9 mouse cellular contexts compared by ENCODE assay signal in genomic region chr3:27345526-27345925, GRCm38 (mm10). TPM values are rescaled to one million over a fixed set of nuclear protein-coding genes. Genes with fewer than 3 reads are reported as not detected.
DNase-seq lines count a peak whose midpoint lies in the region; ATAC-seq lines count a peak whose summit lies in the region.
"Had no signal": no experiment of that assay in that cellular context is flagged by ENCODE, and none has a peak within 500 bp of the region (broad histone marks: within the 10 kb centered on the region; RNA-seq: fewer than 3 reads in every experiment).

No protein-coding gene starts in this region.

- H3K9ac ChIP-seq in midbrain, embryonic 11.5 days (ENCODE audit: low read length): no peak overlapping the region

- WGBS in midbrain, embryonic 11.5 days: 50% methylated on average over 6 of the region's 6 CpGs

- no peak overlapping the region for H3K4me3 ChIP-seq in midbrain, embryonic 11.5 days (ENCODE audit: low read depth, low read length)
- H3K4me3 ChIP-seq: megakaryocyte, embryonic 14.5 days had no signal

- no peaks in the 10 kb centered on the region for H3K9me3 ChIP-seq in midbrain, embryonic 11.5 days (ENCODE audit: control insufficient read depth, low read length)
- H3K9me3 ChIP-seq: megakaryocyte, embryonic 14.5 days had no signal

- ATAC-seq in granulocyte monocyte progenitor cell, adult 5-6 weeks (replicated peaks; ENCODE audit: poor library complexity, severe bottlenecking): peak; percentile 100
- ATAC-seq in midbrain, embryonic 11.5 days (ENCODE audit: low FRiP score): no peak

- H3K36me3 ChIP-seq in midbrain, embryonic 11.5 days (ENCODE audit: control insufficient read depth, insufficient read depth, low read length): no peaks in the 10 kb centered on the region

- peak; percentile 23 for DNase-seq in ovary, postnatal 36 days (ENCODE audit: low spot score)
- DNase-seq in ovary, postnatal 10 days (ENCODE audit: low spot score): no peak
- DNase-seq in adrenal gland, adult 8-10 months: peak; percentile 31
- DNase-seq in lung, postnatal 10 days: peak; percentile 79
- DNase-seq in testis, postnatal 10 days (ENCODE audit: low spot score): peak; percentile 68
- DNase-seq in layer of hippocampus, postnatal 36 days: no peak
- DNase-seq in midbrain, embryonic 11.5 days (ENCODE audit: low spot score, missing footprints): no peak

- no peaks in the 10 kb centered on the region for H3K27me3 ChIP-seq in midbrain, embryonic 11.5 days (ENCODE audit: control insufficient read depth, insufficient read depth, low read length)

- no peaks in the 10 kb centered on the region for H3K4me1 ChIP-seq in midbrain, embryonic 11.5 days (ENCODE audit: control insufficient read depth, insufficient read depth, low read length)
- H3K4me1 ChIP-seq: megakaryocyte, embryonic 14.5 days had no signal

- H3K27ac ChIP-seq in midbrain, embryonic 11.5 days (ENCODE audit: low read depth, low read length): no peak overlapping the region

- no peak overlapping the region for H3K4me2 ChIP-seq in midbrain, embryonic 11.5 days

RNA-seq across cellular contexts. Expression of gene Ghsr, which starts 25.6 kb away (rescaled TPM):
- total RNA-seq in adrenal gland, adult 8-10 months (2022): under 1 TPM in 1 of 4 experiments, not detected in 3; 0.06 TPM
- total RNA-seq in granulocyte monocyte progenitor cell, adult 5-6 weeks (2014; fragmentation: Nextera tagmentation): not detected in 2 replicates
- total RNA-seq in granulocyte monocyte progenitor cell, adult 5-6 weeks (2017): not detected in 2 replicates
- total RNA-seq in layer of hippocampus, postnatal 36 days (2021): 1 to 10 TPM; 1.1 to 1.3 TPM
- polyA plus RNA-seq in midbrain, embryonic 11.5 days (2014; fragmentation: Nextera tagmentation; extraction: Ambion mirVana): 0.34 and 0.63 TPM in 2 replicates

RNA-seq across cellular contexts. Expression of gene Tnfsf10, which starts 28.7 kb away (rescaled TPM):
- 10 to 100 TPM; 10.0 to 20.2 (median 12.3) TPM for total RNA-seq in adrenal gland, adult 8-10 months (2022)
- total RNA-seq in granulocyte monocyte progenitor cell, adult 5-6 weeks (2014; fragmentation: Nextera tagmentation): 5.0 and 6.3 TPM in 2 replicates
- 4.3 and 8.8 TPM in 2 replicates for total RNA-seq in granulocyte monocyte progenitor cell, adult 5-6 weeks (2017)
- total RNA-seq in layer of hippocampus, postnatal 36 days (2021): 1 to 10 TPM; 1.0 to 1.4 TPM
- polyA plus RNA-seq in midbrain, embryonic 11.5 days (2014; fragmentation: Nextera tagmentation; extraction: Ambion mirVana): not detected in 2 replicates

Comparison
In these comparisons a context has a peak if more than half of its experiments do, and no peak if none do; other contexts are left out.
1. DNase-seq: peak in ovary, postnatal 36 days (single experiment), adrenal gland, adult 8-10 months (single experiment), lung, postnatal 10 days (single experiment) and testis, postnatal 10 days (single experiment); none in ovary, postnatal 10 days (single experiment), layer of hippocampus, postnatal 36 days (0 of 2) and midbrain, embryonic 11.5 days (single experiment).